Mouse (Mus musculus): ENCODE measurements around the gene Atf1. TPM values are rescaled to one million over a fixed set of nuclear protein-coding genes. Genes with fewer than 3 reads are reported as not detected.
"Not testable (repeated sequence)": the region's sequence is repeated elsewhere in the genome, so short reads cannot be mapped to it uniquely, and the experiment has no call there.

Gene Atf1
- polyA plus RNA-seq, 1 experiment from 2014 or later = 27.7 TPM

DNA sequence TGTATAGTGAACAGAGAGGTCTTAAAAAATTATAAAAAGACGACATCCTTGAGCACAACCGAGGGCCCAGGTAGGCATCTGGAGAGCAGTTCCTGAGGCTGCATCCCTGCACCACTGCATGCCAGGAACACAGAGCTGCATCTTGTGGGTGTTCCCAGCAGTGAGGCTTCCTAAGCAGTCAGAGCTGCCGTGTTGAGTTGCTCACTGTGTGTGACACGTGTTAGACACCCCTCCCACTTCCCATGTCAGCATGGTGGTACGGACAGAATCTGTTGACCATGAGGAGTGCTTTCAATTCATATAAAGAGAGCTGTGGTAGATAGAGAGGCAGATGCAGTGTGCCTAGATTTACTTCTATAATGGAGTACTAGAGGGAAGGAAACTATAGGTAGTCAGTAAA lies 29.7 kb downstream of the Atf1 start:
- H3K9ac ChIP-seq (ENCODE audit: low read length) = no peak overlapping the region
- DNase-seq (ENCODE audit: low spot score) (no peak), ATAC-seq (ENCODE audit: low FRiP score, low TSS enrichment) (no peak)
- TF ChIP-seq CTCF (IDR thresholded peaks at IDR 0.05; ENCODE audit: low read depth) (no peak), EP300 (optimal IDR thresholded peaks at IDR 0.05) (no peak)
- H3K27me3 ChIP-seq (ENCODE audit: control insufficient read depth, insufficient read depth, low read length) = no peaks in the 10 kb centered on the region
- H3K4me3 ChIP-seq (ENCODE audit: low read depth, low read length) = no peak overlapping the region
- no peaks in the 10 kb centered on the region for H3K9me3 ChIP-seq (ENCODE audit: control insufficient read depth, low read length)
- peaks cover 29% of the 10 kb centered on the region for H3K36me3 ChIP-seq (ENCODE audit: control insufficient read depth, insufficient read depth, low read length)
- H3K27ac ChIP-seq (replicated peaks) = no peak overlapping the region
- H3K4me1 ChIP-seq (replicated peaks; ENCODE audit: control insufficient read depth, insufficient read depth) = no peaks in the 10 kb centered on the region
- no peak overlapping the region for H3K4me2 ChIP-seq (replicated peaks; ENCODE audit: low read depth)
- 85% methylated on average over 5 of the region's 5 CpGs for WGBS

DNA sequence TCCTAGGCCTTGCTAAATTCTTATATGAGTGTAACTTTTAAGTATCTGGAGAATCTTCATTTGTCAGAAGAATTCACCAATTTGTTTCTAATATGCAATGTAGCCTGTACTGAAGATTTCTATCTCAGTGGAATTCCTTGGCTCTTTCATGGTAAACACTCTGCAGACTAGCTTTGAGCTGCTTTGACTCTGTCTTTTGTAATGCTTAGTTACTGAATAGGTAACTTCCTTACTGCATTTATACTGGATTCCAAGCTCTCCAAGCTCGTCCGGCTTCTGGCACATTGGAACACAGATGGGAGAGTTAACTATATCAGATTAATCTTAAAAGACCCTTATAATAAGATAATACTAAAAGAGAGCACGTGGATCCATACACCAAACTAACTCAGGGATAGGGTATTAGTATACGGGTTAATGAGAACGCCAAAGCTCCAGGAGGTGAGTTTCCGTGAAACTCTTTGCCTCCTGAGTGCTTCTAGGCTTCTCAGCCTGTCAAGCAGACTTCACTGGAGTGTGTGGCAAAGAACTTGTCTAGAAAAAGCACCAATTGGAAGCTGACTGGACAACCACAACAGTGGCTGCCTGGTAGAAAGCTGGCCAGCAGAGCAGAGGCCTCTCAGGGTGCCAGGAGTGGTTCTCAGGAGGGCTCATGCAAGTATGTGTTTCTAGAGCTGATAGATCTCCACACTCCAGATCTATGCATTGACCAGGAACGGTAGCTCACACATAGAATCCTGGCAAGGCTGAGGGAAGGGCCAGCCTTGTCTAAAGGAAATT lies 31.2 kb downstream of the Atf1 start:
- Histone ChIP-seq H3K9ac (ENCODE audit: low read length) (no peak overlapping the region), H3K4me3 (ENCODE audit: low read depth, low read length) (no peak overlapping the region), H3K4me2 (replicated peaks; ENCODE audit: low read depth) (no peak overlapping the region), H3K36me3 (ENCODE audit: control insufficient read depth, insufficient read depth, low read length) (peaks cover 19% of the 10 kb centered on the region; the same call in 1 of the 2 replicates), H3K27ac (replicated peaks) (no peak overlapping the region), H3K27me3 (ENCODE audit: control insufficient read depth, insufficient read depth, low read length) (no peaks in the 10 kb centered on the region), H3K9me3 (ENCODE audit: control insufficient read depth, low read length) (no peaks in the 10 kb centered on the region), H3K4me1 (replicated peaks; ENCODE audit: control insufficient read depth, insufficient read depth) (no peaks in the 10 kb centered on the region)
- DNase-seq (ENCODE audit: low spot score) (no peak), ATAC-seq (ENCODE audit: low FRiP score, low TSS enrichment) (no peak)
- WGBS = 91% methylated on average over 7 of the region's 7 CpGs
- TF ChIP-seq EP300 (optimal IDR thresholded peaks at IDR 0.05) = no peak
- TF ChIP-seq CTCF (IDR thresholded peaks at IDR 0.05; ENCODE audit: low read depth) = no peak

DNA sequence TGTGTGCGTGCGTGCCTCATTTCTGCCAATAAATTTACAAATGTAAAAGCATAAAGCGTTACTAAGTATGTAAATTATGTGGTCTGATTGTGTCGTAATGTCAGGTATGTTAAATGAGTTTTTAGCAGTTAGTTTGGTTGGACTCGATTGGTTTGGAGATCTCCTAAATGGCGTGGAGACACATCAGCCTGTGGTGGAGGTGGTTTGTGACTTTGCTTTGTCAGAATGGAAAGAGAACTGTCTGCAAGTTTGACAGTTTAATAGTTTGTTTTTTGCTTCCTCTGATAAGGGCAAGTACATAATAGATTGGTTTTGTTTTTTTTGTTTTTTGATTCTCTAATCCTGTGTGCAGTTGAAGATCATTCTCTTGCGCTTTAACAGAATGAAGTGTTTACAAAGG lies 32.7 kb downstream of the Atf1 start:
- H3K27me3 ChIP-seq (ENCODE audit: control insufficient read depth, insufficient read depth, low read length); H3K36me3 ChIP-seq (ENCODE audit: control insufficient read depth, insufficient read depth, low read length); H3K4me3 ChIP-seq (ENCODE audit: low read depth, low read length); DNase-seq (ENCODE audit: low spot score); H3K9me3 ChIP-seq (ENCODE audit: control insufficient read depth, low read length); H3K27ac ChIP-seq (replicated peaks); H3K9ac ChIP-seq (ENCODE audit: low read length); ATAC-seq (ENCODE audit: low FRiP score, low TSS enrichment); H3K4me1 ChIP-seq (replicated peaks; ENCODE audit: control insufficient read depth, insufficient read depth); H3K4me2 ChIP-seq (replicated peaks; ENCODE audit: low read depth): not testable (repeated sequence)
- WGBS = 87% methylated on average over 5 of the region's 7 CpGs

DNA sequence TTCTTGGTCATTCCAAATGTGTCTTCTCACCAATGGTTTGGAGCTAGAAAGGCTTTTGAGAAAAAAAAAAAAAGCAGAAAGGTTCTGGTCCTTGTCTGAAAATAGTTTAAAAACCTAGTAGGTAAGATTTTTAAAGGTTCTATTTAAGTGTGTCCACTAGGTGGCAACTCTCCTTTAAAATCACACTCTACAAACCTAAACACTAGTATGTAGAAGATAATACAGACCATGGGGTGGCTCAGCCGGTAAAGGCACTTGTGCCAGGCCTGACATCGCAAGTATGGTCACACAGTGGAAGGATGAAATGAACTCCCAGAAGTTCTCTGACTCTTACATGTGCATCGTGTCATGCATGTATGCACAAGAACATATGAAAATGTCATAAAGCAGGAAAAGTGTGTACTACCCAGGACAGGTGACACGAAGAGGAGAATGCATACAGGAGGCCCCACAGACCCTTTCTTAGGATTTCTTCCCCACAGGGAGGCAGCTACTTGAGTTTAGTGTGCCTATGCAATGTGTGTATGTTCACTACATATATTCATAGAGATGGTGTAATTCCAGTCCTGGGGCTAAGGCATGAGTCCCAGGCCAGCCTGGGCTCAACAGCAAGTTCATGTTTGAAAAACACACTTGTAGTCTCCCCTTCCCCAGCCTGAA lies 35.8 kb downstream of the Atf1 start:
- TF ChIP-seq EP300 (optimal IDR thresholded peaks at IDR 0.05) (no peak), CTCF (IDR thresholded peaks at IDR 0.05; ENCODE audit: low read depth) (peak; percentile 72)
- DNase-seq (ENCODE audit: low spot score) (no peak), ATAC-seq (ENCODE audit: low FRiP score, low TSS enrichment) (no peak)
- no peaks in the 10 kb centered on the region for H3K36me3 ChIP-seq (ENCODE audit: control insufficient read depth, insufficient read depth, low read length)
- no peak overlapping the region for H3K4me3 ChIP-seq (ENCODE audit: low read depth, low read length)
- H3K4me1 ChIP-seq (replicated peaks; ENCODE audit: control insufficient read depth, insufficient read depth) = no peaks in the 10 kb centered on the region
- no peaks in the 10 kb centered on the region for H3K9me3 ChIP-seq (ENCODE audit: control insufficient read depth, low read length)
- H3K9ac ChIP-seq (ENCODE audit: low read length) = no peak overlapping the region
- no peaks in the 10 kb centered on the region for H3K27me3 ChIP-seq (ENCODE audit: control insufficient read depth, insufficient read depth, low read length)
- H3K27ac ChIP-seq (replicated peaks) = no peak overlapping the region
- no peak overlapping the region for H3K4me2 ChIP-seq (replicated peaks; ENCODE audit: low read depth)
- WGBS = 25% methylated on average over 4 of the region's 4 CpGs

DNA sequence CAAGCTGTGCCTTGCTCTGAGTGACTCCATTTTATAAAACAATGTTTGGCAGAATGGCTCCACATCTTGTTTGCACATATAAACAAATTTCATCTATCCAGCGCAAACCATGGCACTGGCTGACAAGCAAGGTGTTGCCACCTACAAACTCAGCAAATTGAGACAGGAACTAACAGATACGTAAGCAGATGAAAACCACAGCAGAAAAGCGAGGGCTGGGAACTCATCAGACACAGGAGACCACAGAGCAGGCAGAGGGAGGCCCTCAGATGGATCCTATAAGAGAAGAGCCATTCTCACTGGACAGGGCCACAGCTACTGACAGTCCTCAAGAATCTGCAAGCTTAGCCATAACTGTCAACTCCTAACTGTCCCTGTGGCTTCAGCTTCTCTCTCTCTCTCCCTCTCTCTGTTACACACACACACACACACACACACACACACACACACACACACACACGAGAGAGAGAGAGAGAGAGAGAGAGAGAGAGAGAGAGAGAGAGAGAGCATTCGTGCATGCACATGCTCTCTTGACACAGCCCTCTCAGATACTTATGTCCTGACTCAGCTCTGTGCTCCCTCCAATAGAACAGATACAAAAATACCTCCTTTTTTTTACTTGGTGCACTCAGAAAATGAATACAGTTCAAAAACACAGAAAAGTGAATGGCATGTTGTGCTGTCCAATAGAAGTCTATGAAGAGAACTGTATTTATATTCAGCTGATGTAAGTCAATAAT lies 38.1 kb downstream of the Atf1 start:
- Histone ChIP-seq H3K36me3 (ENCODE audit: control insufficient read depth, insufficient read depth, low read length) (no peaks in the 10 kb centered on the region), H3K27ac (replicated peaks) (no peak overlapping the region), H3K9me3 (ENCODE audit: control insufficient read depth, low read length) (no peaks in the 10 kb centered on the region), H3K4me2 (replicated peaks; ENCODE audit: low read depth) (no peak overlapping the region), H3K27me3 (ENCODE audit: control insufficient read depth, insufficient read depth, low read length) (no peaks in the 10 kb centered on the region), H3K9ac (ENCODE audit: low read length) (no peak overlapping the region), H3K4me1 (replicated peaks; ENCODE audit: control insufficient read depth, insufficient read depth) (no peaks in the 10 kb centered on the region), H3K4me3 (ENCODE audit: low read depth, low read length) (no peak overlapping the region)
- WGBS = 65% methylated on average over 5 of the region's 5 CpGs
- TF ChIP-seq CTCF (IDR thresholded peaks at IDR 0.05; ENCODE audit: low read depth) (no peak), EP300 (optimal IDR thresholded peaks at IDR 0.05) (no peak)
- no peak for DNase-seq (ENCODE audit: low spot score)
- no peak for ATAC-seq (ENCODE audit: low FRiP score, low TSS enrichment)

DNA sequence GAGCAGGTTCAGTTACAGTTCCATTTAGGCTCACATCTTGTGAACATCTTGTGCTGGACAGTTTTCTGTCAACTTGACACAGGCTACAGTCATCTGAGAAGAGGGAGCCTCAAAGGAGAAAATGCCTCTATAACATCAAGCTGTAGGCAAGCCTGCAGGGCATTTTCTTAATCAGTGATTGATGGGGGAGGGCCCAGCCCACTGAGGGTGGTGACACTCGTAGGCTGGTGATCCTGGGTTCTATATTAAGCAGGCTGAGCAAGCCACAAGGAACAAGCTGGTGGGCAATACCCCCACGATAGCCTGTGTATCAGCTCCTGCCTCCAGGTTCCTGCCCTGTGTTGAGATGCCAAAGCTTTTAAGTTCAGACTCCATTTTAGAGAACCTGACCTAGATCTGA lies 41.3 kb downstream of the Atf1 start:
- H3K4me1 ChIP-seq (replicated peaks; ENCODE audit: control insufficient read depth, insufficient read depth) = no peaks in the 10 kb centered on the region
- no peak overlapping the region for H3K4me3 ChIP-seq (ENCODE audit: low read depth, low read length)
- ATAC-seq (ENCODE audit: low FRiP score, low TSS enrichment) = no peak
- 69% methylated on average over 2 of the region's 2 CpGs for WGBS
- H3K9ac ChIP-seq (ENCODE audit: low read length) = no peak overlapping the region
- no peaks in the 10 kb centered on the region for H3K9me3 ChIP-seq (ENCODE audit: control insufficient read depth, low read length)
- no peak for DNase-seq (ENCODE audit: low spot score)
- H3K27ac ChIP-seq (replicated peaks) = no peak overlapping the region
- no peak for TF ChIP-seq EP300 (optimal IDR thresholded peaks at IDR 0.05)
- TF ChIP-seq CTCF (IDR thresholded peaks at IDR 0.05; ENCODE audit: low read depth) = no peak
- H3K4me2 ChIP-seq (replicated peaks; ENCODE audit: low read depth) = no peak overlapping the region
- H3K36me3 ChIP-seq (ENCODE audit: control insufficient read depth, insufficient read depth, low read length) = no peaks in the 10 kb centered on the region
- no peaks in the 10 kb centered on the region for H3K27me3 ChIP-seq (ENCODE audit: control insufficient read depth, insufficient read depth, low read length)
